Mouse (Mus musculus) forebrain, embryonic 13.5 days (tissue): ENCODE results near the gene Caly. TPM values are rescaled to one million over a fixed set of nuclear protein-coding genes. Genes with fewer than 3 reads are reported as not detected.

Experiments used
- ATAC-seq: fragments of 200-750 bp; cut with Nextera tagmentation; 2 replicates; pipeline ENCODE4 v1.8.0; 2017
- H3K27ac ChIP-seq: fragments of 300-500 bp; sonication (generic); 2 replicates; pipeline ENCODE4 v1.5.1; 2015; ENCODE audit warnings: inconsistent platforms, mild to moderate bottlenecking, moderate library complexity
- H3K27me3 ChIP-seq: fragments of 300-500 bp; sonication (generic); 2 replicates; pipeline ENCODE4 v1.6.1; 2015; ENCODE audit warnings: mild to moderate bottlenecking, inconsistent platforms
- H3K36me3 ChIP-seq: fragments of 300-500 bp; sonication (generic); 2 replicates; pipeline ENCODE4 v1.6.1; 2015; ENCODE audit warnings: mild to moderate bottlenecking, inconsistent platforms; ENCODE audit not compliant: poor library complexity, severe bottlenecking
- H3K4me1 ChIP-seq: fragments of 300-500 bp; sonication (generic); 2 replicates; pipeline ENCODE4 v1.6.1; 2015; ENCODE audit warnings: inconsistent platforms
- H3K4me2 ChIP-seq: fragments of 300-500 bp; sonication (generic); 2 replicates; pipeline ENCODE4 v1.6.1; 2015; ENCODE audit warnings: inconsistent platforms, mild to moderate bottlenecking, moderate library complexity
- H3K4me3 ChIP-seq: fragments of 300-500 bp; sonication (generic); 2 replicates; pipeline ENCODE4 v1.5.1; 2015; ENCODE audit warnings: mild to moderate bottlenecking, inconsistent platforms
- H3K9ac ChIP-seq: fragments of 300-500 bp; sonication (generic); 2 replicates; pipeline ENCODE4 v1.6.1; 2015; ENCODE audit warnings: mild to moderate bottlenecking, inconsistent platforms
- H3K9me3 ChIP-seq: fragments of 300-500 bp; sonication (generic); replicated peaks from 2 replicates; pipeline ENCODE4 v1.6.1; 2016; ENCODE audit warnings: inconsistent platforms
- WGBS: fragments of 180-500 bp; shearing (Covaris S2); methylation state at CpG from one replicate; pipeline ENCODE4 v1.1.7; 2015; 5-methylcytosine and 5-hydroxymethylcytosine counted together
- polyA plus RNA-seq: library from polyadenylated mRNA; unstranded; fragments of >200 nt; fragmentation: Nextera tagmentation; extraction: Ambion mirVana; gene quantifications from 2 replicates; pipeline ENCODE4 v1.2.1, GENCODE M21; 2015

Gene Caly
- polyA plus RNA-seq, 1 experiment from 2014 or later = 46.4 TPM

DNA sequence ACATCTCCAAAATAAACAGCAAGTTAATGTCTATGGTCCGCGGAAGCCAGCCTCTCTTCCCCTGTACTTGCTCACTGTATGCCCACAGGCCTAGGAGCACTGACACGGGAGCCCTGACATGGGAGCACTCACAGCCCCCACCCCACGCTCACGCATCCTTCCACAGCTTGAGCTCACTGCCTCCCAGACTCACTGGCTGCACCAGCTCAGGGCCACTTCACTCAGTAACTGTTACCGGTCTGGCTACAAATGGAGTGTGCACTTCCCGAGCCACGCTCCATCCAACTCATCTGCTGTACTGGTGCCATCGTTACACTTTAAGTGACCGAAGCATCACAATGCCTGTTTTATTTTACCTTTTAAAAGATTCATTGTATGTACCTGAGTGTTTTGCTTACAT is 50.0 kb downstream of the Caly start:
- Histone ChIP-seq H3K9ac (no peak overlapping the region), H3K36me3 (peaks cover 62% of the 10 kb centered on the region), H3K27ac (no peak overlapping the region), H3K4me1 (peaks cover 25% of the 10 kb centered on the region), H3K27me3 (no peaks in the 10 kb centered on the region), H3K9me3 (no peaks in the 10 kb centered on the region), H3K4me3 (no peak overlapping the region), H3K4me2 (no peak overlapping the region)
- 96% methylated on average over 10 of the region's 10 CpGs for WGBS
- no peak for ATAC-seq

DNA sequence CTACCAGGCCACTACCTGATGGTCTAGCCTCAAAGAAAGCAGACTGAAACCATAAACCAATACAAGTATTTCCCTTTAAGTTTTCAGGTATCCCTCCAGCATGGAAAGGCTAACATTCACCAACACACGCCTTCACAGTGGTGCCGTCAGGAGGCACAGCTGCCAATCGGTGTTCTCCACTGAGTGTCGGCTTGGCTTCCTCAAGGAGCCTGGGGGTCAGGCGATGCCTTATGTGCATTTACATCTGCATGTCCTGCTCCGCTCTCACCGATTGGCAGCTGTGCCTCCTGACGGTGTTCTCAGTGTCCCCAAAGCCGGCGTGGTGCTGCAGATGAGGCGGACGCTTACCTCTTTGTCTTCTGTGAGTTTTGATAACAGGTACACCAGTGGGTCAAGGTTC is 50.6 kb downstream of the Caly start:
- WGBS = 95% methylated on average over 12 of the region's 12 CpGs
- Histone ChIP-seq H3K4me2 (no peak overlapping the region), H3K4me1 (peaks cover 19% of the 10 kb centered on the region), H3K27ac (no peak overlapping the region), H3K4me3 (no peak overlapping the region), H3K9ac (no peak overlapping the region), H3K9me3 (no peaks in the 10 kb centered on the region), H3K27me3 (no peaks in the 10 kb centered on the region), H3K36me3 (peaks cover 62% of the 10 kb centered on the region)
- no peak for ATAC-seq

Other genes starting within 250 kb of the Caly start
- gene Adgra1, start 248.4 kb downstream of the Caly start, polyA plus RNA-seq = 12.7 and 13.7 TPM in 2 replicates
- gene Kndc1, start 187.9 kb downstream of the Caly start, polyA plus RNA-seq = 2.1 and 3.1 TPM in 2 replicates
- gene Utf1, start 138.8 kb downstream of the Caly start, polyA plus RNA-seq = not detected in 2 replicates
- 0.50 and 1.2 TPM in 2 replicates for gene 6430531B16Rik, start 103.8 kb downstream of the Caly start, polyA plus RNA-seq
- 3.9 and 4.3 TPM in 2 replicates for gene Adam8, start 90.0 kb downstream of the Caly start, polyA plus RNA-seq
- 52.2 and 53.7 TPM in 2 replicates for gene Zfp511, start 46.2 kb downstream of the Caly start, polyA plus RNA-seq
- gene Tubgcp2, start 45.9 kb downstream of the Caly start, polyA plus RNA-seq = 69.6 and 74.7 TPM in 2 replicates
- gene Msx3, start 33.5 kb downstream of the Caly start, polyA plus RNA-seq = 1.2 and 2.0 TPM in 2 replicates
- not detected in 2 replicates for gene Prap1, start 10.8 kb upstream of the Caly start, polyA plus RNA-seq
- gene Fuom, start 19.9 kb upstream of the Caly start, polyA plus RNA-seq = 19.3 and 19.6 TPM in 2 replicates
- gene Paox, start 33.3 kb upstream of the Caly start, polyA plus RNA-seq = 7.5 and 9.7 TPM in 2 replicates
- 126 and 128 TPM in 2 replicates for gene Echs1, start 33.9 kb upstream of the Caly start, polyA plus RNA-seq
- gene Mtg1, start 55.0 kb upstream of the Caly start, polyA plus RNA-seq = 35.3 and 38.7 TPM in 2 replicates
- gene Sprn, start 72.3 kb upstream of the Caly start, polyA plus RNA-seq = 3.3 and 5.3 TPM in 2 replicates
- not detected in 2 replicates for gene Olfr522, start 82.2 kb upstream of the Caly start, polyA plus RNA-seq
- not detected in 2 replicates for gene Olfr523, start 90.7 kb upstream of the Caly start, polyA plus RNA-seq
- not detected in 2 replicates for gene Olfr524, start 123.4 kb upstream of the Caly start, polyA plus RNA-seq
- not detected in 2 replicates for gene Cd163l1, start 135.7 kb upstream of the Caly start, polyA plus RNA-seq
- gene 5830411N06Rik, start 164.7 kb upstream of the Caly start, polyA plus RNA-seq = not detected in 2 replicates
- gene Olfr525, start 238.3 kb upstream of the Caly start, polyA plus RNA-seq = not detected in 2 replicates